Mouse (Mus musculus) embryonic facial prominence, embryonic 10.5 days (tissue): ENCODE measurements around the gene Mad1l1. TPM values are rescaled to one million over a fixed set of nuclear protein-coding genes. Genes with fewer than 3 reads are reported as not detected.
A peak's percentile ranks its signal among the peaks of the same experiment; 100 is the strongest.

Experiments used
- DNase-seq: peaks from one replicate; pipeline ENCODE4 v3.0.0-alpha.2; 2017; ENCODE audit warnings: low spot score
- H3K27ac ChIP-seq: fragments of 300-500 bp; sonication (generic); replicated peaks from 2 replicates; pipeline ENCODE4 v1.5.1; 2016; ENCODE audit warnings: mild to moderate bottlenecking
- H3K27me3 ChIP-seq: fragments of 300-500 bp; sonication (generic); replicated peaks from 2 replicates; pipeline ENCODE4 v1.6.1; 2016; ENCODE audit warnings: low read depth, mild to moderate bottlenecking; ENCODE audit not compliant: poor library complexity, severe bottlenecking
- H3K36me3 ChIP-seq: fragments of 300-500 bp; sonication (generic); replicated peaks from 2 replicates; pipeline ENCODE4 v1.6.1; 2016; ENCODE audit warnings: mild to moderate bottlenecking, moderate library complexity
- H3K4me1 ChIP-seq: fragments of 300-500 bp; sonication (generic); 2 replicates; pipeline ENCODE4 v1.6.1; 2016
- H3K4me3 ChIP-seq: fragments of 300-500 bp; sonication (generic); 2 replicates; pipeline ENCODE4 v1.5.1; 2016; ENCODE audit warnings: mild to moderate bottlenecking, moderate library complexity
- H3K9me3 ChIP-seq: fragments of 300-500 bp; sonication (generic); 2 replicates; pipeline ENCODE4 v1.6.1; 2016; ENCODE audit warnings: mild to moderate bottlenecking
- WGBS: fragments of 180-500 bp; shearing (Covaris S2); methylation state at CpG from one replicate; pipeline ENCODE4 v1.1.7; 2016; 5-methylcytosine and 5-hydroxymethylcytosine counted together
- polyA plus RNA-seq: library from polyadenylated mRNA; unstranded; fragments of >200 nt; fragmentation: Nextera tagmentation; extraction: Ambion mirVana; gene quantifications from 2 replicates; pipeline ENCODE4 v1.2.1, GENCODE M21; 2016

The Mad1l1 gene
- polyA plus RNA-seq, 1 experiment from 2014 or later, result 63.9 TPM

GRCm38 (mm10) chr5:140316716-140317115 lies 4.6 kb downstream of the Mad1l1 start:
- no peak for DNase-seq
- Histone ChIP-seq H3K4me3 (no peak overlapping the region), H3K27ac (no peak overlapping the region), H3K9me3 (no peaks in the 10 kb centered on the region), H3K36me3 (peaks cover 59% of the 10 kb centered on the region), H3K4me1 (peaks cover 22% of the 10 kb centered on the region), H3K27me3 (no peaks in the 10 kb centered on the region)
- 92% methylated on average over 3 of the region's 3 CpGs for WGBS

- 94% methylated on average over 14 of the region's 14 CpGs for WGBS
Observed at GRCm38 (mm10) chr5:140307602-140308001, 13.8 kb downstream of the Mad1l1 start.

GRCm38 (mm10) chr5:140306016-140306415 lies 15.3 kb downstream of the Mad1l1 start:
- no peaks in the 10 kb centered on the region for H3K4me1 ChIP-seq
- no peak overlapping the region for H3K4me3 ChIP-seq
- peaks cover 99% of the 10 kb centered on the region for H3K36me3 ChIP-seq
- no peak overlapping the region for H3K27ac ChIP-seq
- WGBS, result 90% methylated on average over 8 of the region's 8 CpGs
- H3K9me3 ChIP-seq, result no peaks in the 10 kb centered on the region
- DNase-seq, result no peak
- H3K27me3 ChIP-seq, result no peaks in the 10 kb centered on the region

More at GRCm38 (mm10) chr5:140307602-140308001, 13.8 kb downstream of the Mad1l1 start:
- H3K36me3 ChIP-seq, result peaks cover 99% of the 10 kb centered on the region
- no peak for DNase-seq
- no peaks in the 10 kb centered on the region for H3K27me3 ChIP-seq
- H3K4me3 ChIP-seq, result no peak overlapping the region
- H3K9me3 ChIP-seq, result no peaks in the 10 kb centered on the region
- no peak overlapping the region for H3K27ac ChIP-seq
- no peaks in the 10 kb centered on the region for H3K4me1 ChIP-seq

GRCm38 (mm10) chr5:140298291-140298690 lies 23.1 kb downstream of the Mad1l1 start:
- WGBS, result 88% methylated on average over 4 of the region's 4 CpGs
- H3K27me3 ChIP-seq, result no peaks in the 10 kb centered on the region
- H3K27ac ChIP-seq, result no peak overlapping the region
- H3K36me3 ChIP-seq, result peaks cover 89% of the 10 kb centered on the region
- no peak overlapping the region for H3K4me3 ChIP-seq
- no peaks in the 10 kb centered on the region for H3K9me3 ChIP-seq
- no peak for DNase-seq
- no peaks in the 10 kb centered on the region for H3K4me1 ChIP-seq

- WGBS, result 88% methylated on average over 1 of the region's 1 CpGs
- H3K27me3 ChIP-seq, result no peaks in the 10 kb centered on the region
- peak; percentile 49 for DNase-seq
- peaks cover 90% of the 10 kb centered on the region for H3K36me3 ChIP-seq
- no peak overlapping the region for H3K4me3 ChIP-seq
- H3K9me3 ChIP-seq, result no peaks in the 10 kb centered on the region
- H3K27ac ChIP-seq, result no peak overlapping the region
- 0 out of 2 replicates have a peak, but pooled peaks cover 7% of the 10 kb centered on the region for H3K4me1 ChIP-seq
Observed at GRCm38 (mm10) chr5:140292152-140292551, 29.2 kb downstream of the Mad1l1 start.

- no peak overlapping the region for H3K27ac ChIP-seq
- 89% methylated on average over 2 of the region's 2 CpGs for WGBS
- H3K36me3 ChIP-seq, result peaks cover 92% of the 10 kb centered on the region
- no peaks in the 10 kb centered on the region for H3K27me3 ChIP-seq
- no peaks in the 10 kb centered on the region for H3K9me3 ChIP-seq
- DNase-seq, result no peak
- H3K4me3 ChIP-seq, result no peak overlapping the region
- 0 out of 2 replicates have a peak, but pooled peaks cover 7% of the 10 kb centered on the region for H3K4me1 ChIP-seq
Observed at GRCm38 (mm10) chr5:140289161-140289560, 32.2 kb downstream of the Mad1l1 start.

GRCm38 (mm10) chr5:140288287-140288686 lies 33.1 kb downstream of the Mad1l1 start:
- Histone ChIP-seq H3K4me3 (no peak overlapping the region), H3K27me3 (no peaks in the 10 kb centered on the region), H3K27ac (no peak overlapping the region), H3K36me3 (peaks cover 93% of the 10 kb centered on the region), H3K9me3 (no peaks in the 10 kb centered on the region), H3K4me1 (0 out of 2 replicates have a peak, but pooled peaks cover 7% of the 10 kb centered on the region)
- DNase-seq, result no peak
- WGBS, result 92% methylated on average over 3 of the region's 3 CpGs

GRCm38 (mm10) chr5:140284761-140285160 lies 36.6 kb downstream of the Mad1l1 start:
- no peak for DNase-seq
- H3K4me1 ChIP-seq, result 0 out of 2 replicates have a peak, but pooled peaks cover 7% of the 10 kb centered on the region
- H3K4me3 ChIP-seq, result no peak overlapping the region
- H3K27me3 ChIP-seq, result no peaks in the 10 kb centered on the region
- no peak overlapping the region for H3K27ac ChIP-seq
- peaks cover 79% of the 10 kb centered on the region for H3K36me3 ChIP-seq
- WGBS, result 76% methylated on average over 2 of the region's 2 CpGs
- no peaks in the 10 kb centered on the region for H3K9me3 ChIP-seq

- Histone ChIP-seq H3K27me3 (no peaks in the 10 kb centered on the region), H3K36me3 (peaks cover 79% of the 10 kb centered on the region), H3K4me1 (0 out of 2 replicates have a peak, but pooled peaks cover 4% of the 10 kb centered on the region), H3K27ac (no peak overlapping the region), H3K9me3 (no peaks in the 10 kb centered on the region), H3K4me3 (no peak overlapping the region)
- 97% methylated on average over 2 of the region's 2 CpGs for WGBS
- no peak for DNase-seq
Observed at GRCm38 (mm10) chr5:140284011-140284410, 37.3 kb downstream of the Mad1l1 start.

- WGBS, result 97% methylated on average over 3 of the region's 3 CpGs
- Histone ChIP-seq H3K9me3 (no peaks in the 10 kb centered on the region), H3K27ac (no peak overlapping the region), H3K4me1 (0 out of 2 replicates have a peak, but pooled peaks cover 4% of the 10 kb centered on the region), H3K27me3 (no peaks in the 10 kb centered on the region), H3K36me3 (peaks cover 80% of the 10 kb centered on the region), H3K4me3 (no peak overlapping the region)
- DNase-seq, result no peak
Observed at GRCm38 (mm10) chr5:140282900-140283299, 38.5 kb downstream of the Mad1l1 start.

GRCm38 (mm10) chr5:140282376-140282775 lies 39.0 kb downstream of the Mad1l1 start:
- Histone ChIP-seq H3K36me3 (peaks cover 80% of the 10 kb centered on the region), H3K4me1 (0 out of 2 replicates have a peak, but pooled peaks cover 4% of the 10 kb centered on the region), H3K9me3 (no peaks in the 10 kb centered on the region), H3K4me3 (no peak overlapping the region), H3K27me3 (no peaks in the 10 kb centered on the region), H3K27ac (no peak overlapping the region)
- peak; percentile 19 for DNase-seq
- 77% methylated on average over 8 of the region's 8 CpGs for WGBS

- Histone ChIP-seq H3K9me3 (no peaks in the 10 kb centered on the region), H3K36me3 (peaks cover 81% of the 10 kb centered on the region), H3K27ac (no peak overlapping the region), H3K4me3 (no peak overlapping the region), H3K4me1 (0 out of 2 replicates have a peak, but pooled peaks cover 4% of the 10 kb centered on the region), H3K27me3 (no peaks in the 10 kb centered on the region)
- no peak for DNase-seq
- WGBS, result 84% methylated on average over 9 of the region's 9 CpGs
Observed at GRCm38 (mm10) chr5:140280205-140280604, 41.1 kb downstream of the Mad1l1 start.

- H3K4me1 ChIP-seq, result no peaks in the 10 kb centered on the region
- H3K4me3 ChIP-seq, result no peak overlapping the region
- H3K27ac ChIP-seq, result no peak overlapping the region
- no peaks in the 10 kb centered on the region for H3K27me3 ChIP-seq
- H3K36me3 ChIP-seq, result peaks cover 73% of the 10 kb centered on the region
- no peaks in the 10 kb centered on the region for H3K9me3 ChIP-seq
- no peak for DNase-seq
- 93% methylated on average over 6 of the region's 6 CpGs for WGBS
Observed at GRCm38 (mm10) chr5:140276779-140277178, 44.6 kb downstream of the Mad1l1 start.
